Mouse (Mus musculus): Measurements from ENCODE around the gene Lmf2. TPM values are rescaled to one million over a fixed set of nuclear protein-coding genes. Genes with fewer than 3 reads are reported as not detected.

The Lmf2 gene
- polyA plus RNA-seq, 1 experiment from 2014 or later: 36.4 TPM

DNA sequence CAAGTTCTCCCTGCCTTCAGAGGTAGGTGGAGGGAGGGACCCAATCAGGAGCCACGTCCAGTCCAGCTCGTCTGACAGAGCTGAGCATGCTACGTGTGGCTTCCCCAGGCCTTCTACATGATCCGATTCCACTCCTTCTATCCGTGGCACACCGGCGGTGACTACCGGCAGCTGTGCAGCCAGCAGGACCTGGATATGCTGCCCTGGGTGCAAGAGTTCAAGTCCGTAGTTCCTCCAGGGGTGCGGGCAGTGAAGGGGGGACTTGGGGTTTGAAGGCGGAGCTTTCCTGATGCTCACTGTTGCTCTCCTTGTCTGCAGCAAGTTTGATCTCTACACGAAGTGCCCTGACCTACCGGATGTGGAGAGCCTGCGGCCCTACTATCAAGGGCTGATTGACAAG lies 19.0 kb downstream of the Lmf2 start:
- no peaks in the 10 kb centered on the region for H3K4me1 ChIP-seq (replicated peaks)
- 87% methylated on average over 14 of the region's 14 CpGs for WGBS
- no peak for ATAC-seq
- H3K36me3 ChIP-seq: no peaks in the 10 kb centered on the region
- H3K4me2 ChIP-seq (replicated peaks): no peak overlapping the region
- no peaks in the 10 kb centered on the region for H3K9me3 ChIP-seq
- H3K9ac ChIP-seq (replicated peaks): no peak overlapping the region
- H3K27me3 ChIP-seq: no peaks in the 10 kb centered on the region
- H3K27ac ChIP-seq: no peak overlapping the region
- no peak overlapping the region for H3K4me3 ChIP-seq (replicated peaks)

DNA sequence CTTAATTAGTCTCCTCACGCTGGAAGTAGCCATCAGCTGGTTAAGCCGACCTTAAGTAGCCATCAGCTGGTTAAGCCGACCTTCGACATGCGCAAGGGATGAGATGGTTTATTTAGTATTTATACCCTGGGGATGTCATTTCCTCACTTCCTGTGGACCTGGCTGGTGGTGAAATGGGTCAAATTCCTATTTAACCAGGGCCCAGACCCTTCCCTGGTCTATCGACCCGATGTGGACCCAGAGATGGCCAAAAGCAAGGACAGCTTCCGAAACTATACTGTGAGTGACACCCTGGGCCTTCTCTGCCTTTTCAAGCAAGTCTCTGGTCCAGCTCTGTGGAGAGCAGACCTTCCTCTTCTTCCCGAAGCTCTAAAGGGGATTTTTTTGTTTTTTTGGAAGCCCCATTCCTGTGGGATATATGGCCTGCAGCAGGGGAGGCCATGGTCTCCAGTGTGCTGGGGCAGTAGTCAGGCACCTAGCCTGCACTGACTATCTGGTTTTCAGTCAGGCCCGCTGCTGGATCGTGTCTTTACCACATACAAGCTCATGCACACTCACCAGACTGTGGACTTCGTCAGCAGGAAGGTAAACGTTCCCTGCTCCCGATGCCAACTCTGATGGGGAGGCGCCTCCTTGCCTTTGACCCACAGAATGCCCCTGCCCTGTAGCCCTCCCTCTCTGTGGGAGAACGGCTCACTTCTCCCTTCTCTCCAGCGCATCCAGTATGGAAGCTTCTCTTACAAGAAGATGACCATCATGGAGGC lies 20.5 kb downstream of the Lmf2 start:
- H3K4me2 ChIP-seq (replicated peaks): no peak overlapping the region
- no peak overlapping the region for H3K9ac ChIP-seq (replicated peaks)
- no peaks in the 10 kb centered on the region for H3K36me3 ChIP-seq
- no peak overlapping the region for H3K4me3 ChIP-seq (replicated peaks)
- no peaks in the 10 kb centered on the region for H3K27me3 ChIP-seq
- no peak overlapping the region for H3K27ac ChIP-seq
- no peak for ATAC-seq
- WGBS: 83% methylated on average over 17 of the region's 17 CpGs
- H3K9me3 ChIP-seq: no peaks in the 10 kb centered on the region
- H3K4me1 ChIP-seq (replicated peaks): no peaks in the 10 kb centered on the region

GRCm38 (mm10) chr15:89334271-89334670 lies 21.2 kb downstream of the Lmf2 start, which contains the start of gene Miox:
Gene Miox (plus strand): TSS chr15:89334398.
- Histone ChIP-seq H3K4me2 (replicated peaks) (no peak within 1 kb of the TSS), H3K4me1 (replicated peaks) (no peaks in the 10 kb centered on the region), H3K9ac (replicated peaks) (no peak within 1 kb of the TSS), H3K36me3 (no peaks in the 10 kb centered on the region), H3K9me3 (no peaks in the 10 kb centered on the region), H3K27ac (no peak within 1 kb of the TSS), H3K4me3 (replicated peaks) (no peak within 1 kb of the TSS), H3K27me3 (no peaks in the 10 kb centered on the region)
- no peak for ATAC-seq
- WGBS: 94% methylated on average over 7 of the region's 7 CpGs

DNA sequence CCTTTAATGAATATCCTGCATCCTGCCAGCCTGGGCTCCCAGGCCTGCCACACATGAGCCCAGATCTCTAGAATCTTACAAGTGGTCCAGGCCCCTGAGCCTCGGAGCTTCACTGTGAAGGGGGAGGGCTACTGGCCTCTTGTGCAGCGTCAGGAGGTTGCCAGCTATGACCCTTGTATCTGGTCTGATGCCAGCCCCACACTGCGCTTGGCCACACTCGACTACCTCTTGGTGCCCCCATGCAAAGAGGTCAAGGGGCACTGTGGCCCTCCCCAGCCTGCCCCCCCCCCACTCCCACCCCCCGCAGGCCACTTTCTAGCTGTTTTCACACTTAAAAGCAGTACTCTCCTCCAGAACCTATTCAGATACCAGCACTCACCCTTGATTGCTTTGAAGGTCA lies 29.0 kb downstream of the Lmf2 start:
- H3K4me2 ChIP-seq (replicated peaks): no peak overlapping the region
- H3K9ac ChIP-seq (replicated peaks): no peak overlapping the region
- H3K9me3 ChIP-seq: no peaks in the 10 kb centered on the region
- no peak for ATAC-seq
- H3K36me3 ChIP-seq: no peaks in the 10 kb centered on the region
- H3K27me3 ChIP-seq: peaks cover 19% of the 10 kb centered on the region
- no peak overlapping the region for H3K4me3 ChIP-seq (replicated peaks)
- 0 out of 2 replicates have a peak, but pooled peaks cover 6% of the 10 kb centered on the region for H3K4me1 ChIP-seq (replicated peaks)
- H3K27ac ChIP-seq: no peak overlapping the region
- WGBS: 71% methylated on average over 5 of the region's 5 CpGs

DNA sequence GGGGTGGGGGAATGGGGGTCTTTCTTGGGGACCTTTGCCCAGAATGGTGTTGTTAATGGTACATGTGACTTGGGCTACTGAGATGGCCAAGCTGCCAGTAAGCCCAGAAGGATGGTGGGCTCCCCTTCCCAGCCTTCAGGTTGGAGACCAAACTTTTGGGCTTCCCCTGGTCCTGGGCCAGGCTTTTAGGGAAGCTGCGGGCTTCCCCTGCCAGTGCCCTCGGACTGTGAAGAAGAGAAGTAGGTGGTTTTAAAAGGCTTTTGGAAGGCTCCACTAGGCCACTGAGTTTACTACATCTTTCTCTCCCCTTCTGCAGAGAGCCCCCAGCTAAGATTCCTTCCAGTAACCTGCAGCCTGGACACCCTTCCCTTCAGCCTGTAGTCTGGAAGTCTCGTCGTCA lies 31.8 kb downstream of the Lmf2 start:
- peaks cover 21% of the 10 kb centered on the region for H3K27me3 ChIP-seq
- no peak overlapping the region for H3K4me2 ChIP-seq (replicated peaks)
- no peak for ATAC-seq
- 0 out of 2 replicates have a peak, but pooled peaks cover 6% of the 10 kb centered on the region for H3K4me1 ChIP-seq (replicated peaks)
- H3K9me3 ChIP-seq: no peaks in the 10 kb centered on the region
- no peak overlapping the region for H3K4me3 ChIP-seq (replicated peaks)
- H3K27ac ChIP-seq: no peak overlapping the region
- 90% methylated on average over 4 of the region's 4 CpGs for WGBS
- H3K9ac ChIP-seq (replicated peaks): no peak overlapping the region
- no peaks in the 10 kb centered on the region for H3K36me3 ChIP-seq

GRCm38 (mm10) chr15:89322670-89323522 lies 32.6 kb downstream of the Lmf2 start, which contains the start of gene Adm2:
Gene Adm2 (plus strand): TSS chr15:89322720.
- H3K9ac ChIP-seq (replicated peaks): no peak within 1 kb of the TSS
- no peak within 1 kb of the TSS for H3K4me3 ChIP-seq (replicated peaks)
- H3K27ac ChIP-seq: no peak within 1 kb of the TSS
- 0 out of 2 replicates have a peak, but pooled peaks cover 6% of the 10 kb centered on the region for H3K4me1 ChIP-seq (replicated peaks)
- WGBS: 9% methylated on average over 26 of the region's 26 CpGs
- H3K36me3 ChIP-seq: no peaks in the 10 kb centered on the region
- H3K9me3 ChIP-seq: no peaks in the 10 kb centered on the region
- H3K4me2 ChIP-seq (replicated peaks): peak within 1 kb of the TSS; percentile 31
- ATAC-seq: no peak
- H3K27me3 ChIP-seq: peaks cover 25% of the 10 kb centered on the region

- H3K36me3 ChIP-seq: no peaks in the 10 kb centered on the region
- H3K9ac ChIP-seq (replicated peaks): no peak overlapping the region
- H3K9me3 ChIP-seq: no peaks in the 10 kb centered on the region
- no peak for ATAC-seq
- no peak overlapping the region for H3K4me2 ChIP-seq (replicated peaks)
- H3K4me1 ChIP-seq (replicated peaks): 0 out of 2 replicates have a peak, but pooled peaks cover 6% of the 10 kb centered on the region
- peaks cover 25% of the 10 kb centered on the region for H3K27me3 ChIP-seq
- no peak overlapping the region for H3K27ac ChIP-seq
- WGBS: 84% methylated on average over 8 of the region's 8 CpGs
- H3K4me3 ChIP-seq (replicated peaks): no peak overlapping the region
Observed at GRCm38 (mm10) chr15:89321264-89321663, 34.2 kb downstream of the Lmf2 start.

DNA sequence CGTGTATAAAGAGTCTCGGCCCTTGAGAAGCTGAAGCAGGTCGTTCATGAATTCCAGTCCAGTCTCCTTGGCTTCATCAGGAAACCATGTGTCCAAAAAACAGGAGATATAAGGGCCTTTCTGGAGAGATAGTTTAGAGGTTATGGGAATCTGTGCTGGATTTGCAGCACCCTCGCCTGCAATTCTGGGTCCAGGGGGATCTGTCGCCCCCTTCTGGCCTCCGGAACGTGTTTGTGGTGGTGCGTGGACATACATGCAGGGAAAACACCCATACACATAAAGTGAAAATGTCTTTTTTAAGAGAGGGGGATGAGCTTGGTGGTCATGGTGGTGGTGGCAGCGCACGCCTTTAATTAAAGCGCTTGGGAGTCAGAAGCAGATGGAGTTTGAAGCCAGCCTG lies 39.3 kb downstream of the Lmf2 start:
- Histone ChIP-seq H3K36me3 (no peaks in the 10 kb centered on the region), H3K27ac (no peak overlapping the region), H3K9ac (replicated peaks) (no peak overlapping the region), H3K9me3 (no peaks in the 10 kb centered on the region), H3K4me1 (replicated peaks) (peaks cover 28% of the 10 kb centered on the region), H3K4me3 (replicated peaks) (no peak overlapping the region), H3K27me3 (0 out of 2 replicates have a peak, but pooled peaks cover 4% of the 10 kb centered on the region), H3K4me2 (replicated peaks) (no peak overlapping the region)
- 67% methylated on average over 11 of the region's 11 CpGs for WGBS
- no peak for ATAC-seq

GRCm38 (mm10) chr15:89315190-89315731 lies 40.2 kb downstream of the Lmf2 start, which contains the start of gene Sbf1:
Gene Sbf1 (minus strand): TSS chr15:89315311.
- H3K4me3 ChIP-seq (replicated peaks): peak within 1 kb of the TSS; percentile 92
- H3K27me3 ChIP-seq: 0 out of 2 replicates have a peak, but pooled peaks cover 4% of the 10 kb centered on the region
- peak within 1 kb of the TSS; percentile 68 for H3K27ac ChIP-seq
- H3K4me2 ChIP-seq (replicated peaks): peak within 1 kb of the TSS; percentile 89
- H3K9ac ChIP-seq (replicated peaks): peak within 1 kb of the TSS; percentile 87
- no peaks in the 10 kb centered on the region for H3K36me3 ChIP-seq
- H3K9me3 ChIP-seq: no peaks in the 10 kb centered on the region
- peak; percentile 100 for ATAC-seq
- peaks cover 37% of the 10 kb centered on the region for H3K4me1 ChIP-seq (replicated peaks)
- WGBS: under 1% methylated on average over 33 of the region's 37 CpGs

DNA sequence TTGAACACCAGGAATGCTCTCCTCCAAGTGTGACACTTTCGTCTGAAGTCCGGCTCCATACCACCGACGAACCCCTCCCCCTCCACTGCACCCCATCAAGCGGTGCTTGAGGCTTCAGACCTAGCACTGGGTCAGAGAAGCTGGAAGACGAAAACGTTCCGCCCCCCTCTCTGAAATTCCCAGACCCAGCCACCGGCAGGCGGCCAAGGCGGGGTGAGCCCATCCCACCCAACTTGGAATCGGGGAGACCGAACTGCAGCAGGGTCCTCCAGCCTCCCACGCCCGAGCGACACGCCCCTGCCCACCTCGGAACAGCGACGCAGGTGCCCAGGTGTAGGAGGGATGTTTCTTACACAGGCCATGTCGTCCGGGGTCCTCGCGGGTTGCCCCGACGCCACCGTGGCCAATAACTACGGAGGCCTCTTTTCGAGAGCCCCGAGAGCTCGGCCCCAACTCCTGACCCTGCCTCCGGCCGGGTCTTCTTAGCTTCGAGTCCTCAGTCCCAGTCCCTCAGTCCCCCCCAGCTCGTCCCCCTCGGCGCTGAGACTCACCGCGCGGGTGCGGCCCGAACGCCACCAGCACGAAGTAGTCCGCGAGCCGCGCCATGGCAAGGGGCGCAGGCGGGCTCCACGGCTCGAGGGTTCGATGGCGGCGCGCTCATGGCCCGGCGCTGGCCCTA lies 40.8 kb downstream of the Lmf2 start:
- under 1% methylated on average over 58 of the region's 58 CpGs for WGBS
- ATAC-seq: peak; percentile 75
- peaks cover 38% of the 10 kb centered on the region for H3K4me1 ChIP-seq (replicated peaks)
- H3K4me2 ChIP-seq (replicated peaks): peak overlapping the region; percentile 89
- no peaks in the 10 kb centered on the region for H3K9me3 ChIP-seq
- 0 out of 2 replicates have a peak, but pooled peaks cover 4% of the 10 kb centered on the region for H3K27me3 ChIP-seq
- H3K36me3 ChIP-seq: no peaks in the 10 kb centered on the region
- H3K9ac ChIP-seq (replicated peaks): peak overlapping the region; percentile 87
- peak overlapping the region; percentile 92 for H3K4me3 ChIP-seq (replicated peaks)
- peak overlapping the region; percentile 45; the same call in 1 of the 2 replicates for H3K27ac ChIP-seq

DNA sequence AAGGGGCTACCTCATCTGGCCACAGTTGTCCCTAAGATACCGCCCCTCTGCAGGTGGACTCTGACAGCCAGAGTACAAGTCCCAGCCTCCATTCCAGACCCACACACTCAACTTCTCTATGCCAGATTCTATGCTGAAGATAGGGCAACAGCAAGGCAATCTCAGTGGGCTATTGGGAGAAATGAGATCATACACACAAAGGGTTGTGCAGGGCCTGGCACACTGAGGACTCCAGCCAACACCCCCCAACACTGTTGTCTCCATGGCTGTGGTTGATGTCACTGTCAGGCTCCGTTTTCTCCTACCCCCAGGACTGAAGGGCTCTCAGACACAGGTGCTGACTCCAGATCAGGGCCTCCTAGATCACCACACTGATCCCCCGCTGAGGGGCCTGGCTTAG lies 41.4 kb downstream of the Lmf2 start:
- WGBS: 31% methylated on average over 3 of the region's 3 CpGs
- Histone ChIP-seq H3K36me3 (no peaks in the 10 kb centered on the region), H3K9ac (replicated peaks) (peak overlapping the region; percentile 87), H3K27me3 (0 out of 2 replicates have a peak, but pooled peaks cover 4% of the 10 kb centered on the region), H3K4me2 (replicated peaks) (peak overlapping the region; percentile 89), H3K27ac (no peak overlapping the region), H3K9me3 (no peaks in the 10 kb centered on the region), H3K4me3 (replicated peaks) (peak overlapping the region; percentile 92), H3K4me1 (replicated peaks) (peaks cover 38% of the 10 kb centered on the region)
- no peak for ATAC-seq
